ENCODE assay signal across 27 mouse cellular contexts in genomic region chr3:84063369-84063914, GRCm38 (mm10). TPM values are rescaled to one million over a fixed set of nuclear protein-coding genes. Genes with fewer than 3 reads are reported as not detected.
DNase-seq lines count a peak whose midpoint lies in the region; ATAC-seq and TF ChIP-seq lines count a peak whose summit lies in the region.
"Had no signal": no experiment of that assay in that cellular context is flagged by ENCODE, and none has a peak within 500 bp of the region (broad histone marks: within the 10 kb centered on the region; RNA-seq: fewer than 3 reads in every experiment).

No protein-coding gene starts in this region.

- no peak for DNase-seq in spleen, adult 2 months (ENCODE audit: low read depth in 1 of 2, low spot score in 2 of 2)
- no peak for DNase-seq in spleen, postnatal 10 days (ENCODE audit: low spot score in 2 of 2)
- DNase-seq in thymus, postnatal 4 days: no peak
- DNase-seq in urinary bladder, postnatal 14 days (ENCODE audit: low spot score): no peak
- DNase-seq in heart, adult 9 months (ENCODE audit: low spot score in 2 of 2): no peak
- DNase-seq: adrenal gland, postnatal 10 days; cerebellum, adult 18-20 months; cerebellum, postnatal 36 days; embryo, embryonic 11 days; forebrain, postnatal 0 days; gastrocnemius, postnatal 10 days; heart, postnatal 4 days; kidney, adult 18-20 months; kidney, postnatal 25 days; lung, adult 18-20 months; lung, postnatal 10 days; thymus, adult 18-20 months had no signal

- no peak for TF ChIP-seq CTCF in spleen, adult 2 months (IDR thresholded peaks at IDR 0.05; ENCODE audit: extremely low read depth, insufficient read depth, insufficient read length, insufficient replicate concordance)
- no peak for TF ChIP-seq CTCF in bone marrow, adult 2 months (IDR thresholded peaks at IDR 0.05; ENCODE audit: control insufficient read depth, insufficient read depth, low read length)

- no peaks in the 10 kb centered on the region for H3K27me3 ChIP-seq in spleen, adult 2 months (ENCODE audit: control insufficient read depth, insufficient read depth, low read length)
- H3K27me3 ChIP-seq: embryonic facial prominence, embryonic 12.5 days; hindbrain, embryonic 15.5 days; kidney, embryonic 15.5 days; neural tube, embryonic 12.5 days; Patski had no signal

- no peak for TF ChIP-seq POLR2A in spleen, adult 2 months (IDR thresholded peaks at IDR 0.05; ENCODE audit: low read depth, low read length)
- no peak for TF ChIP-seq POLR2A in bone marrow, adult 2 months (IDR thresholded peaks at IDR 0.05; ENCODE audit: borderline replicate concordance, control insufficient read depth, low read depth, low read length)

- WGBS in spleen, adult 2 months: 75% methylated on average over 2 of the region's 2 CpGs
- WGBS in bone marrow, adult 2 months: 60% methylated on average over 2 of the region's 2 CpGs

- peak; percentile 97 for ATAC-seq in granulocyte monocyte progenitor cell, adult 5-6 weeks (replicated peaks; ENCODE audit: poor library complexity, severe bottlenecking)
- peak; percentile 72 for ATAC-seq in neutrophil, adult 5-6 weeks (ENCODE audit: extremely low read depth, insufficient number of reproducible peaks, low FRiP score, poor library complexity, severe bottlenecking)
- ATAC-seq: forebrain, postnatal 0 days; Patski had no signal

- H3K36me3 ChIP-seq in spleen, adult 2 months (ENCODE audit: control insufficient read depth, insufficient read depth, low read length): no peaks in the 10 kb centered on the region
- H3K36me3 ChIP-seq: embryonic facial prominence, embryonic 12.5 days; hindbrain, embryonic 15.5 days; kidney, embryonic 15.5 days; neural tube, embryonic 12.5 days had no signal

- H3K27ac ChIP-seq in spleen, adult 2 months (ENCODE audit: insufficient read depth, low read length): peak overlapping the region; percentile 45; the same call in 1 of the 2 replicates
- peak overlapping the region; percentile 15; the same call in 1 of the 2 replicates for H3K27ac ChIP-seq in bone marrow, adult 2 months (ENCODE audit: control insufficient read depth, insufficient read depth, low read depth, low read length, poor library complexity)
- H3K27ac ChIP-seq: embryonic facial prominence, embryonic 12.5 days; hindbrain, embryonic 15.5 days; kidney, embryonic 15.5 days; macrophage; neural tube, embryonic 12.5 days had no signal

- no peak overlapping the region for H3K4me3 ChIP-seq in spleen, adult 2 months (ENCODE audit: extremely low read depth, insufficient read depth, insufficient read length)
- no peak overlapping the region for H3K4me3 ChIP-seq in bone marrow, adult 2 months (replicated peaks; ENCODE audit: control insufficient read depth, low read depth, low read length)
- H3K4me3 ChIP-seq: embryonic facial prominence, embryonic 12.5 days; hindbrain, embryonic 15.5 days; kidney, embryonic 15.5 days; myocyte; neural tube, embryonic 12.5 days had no signal

- peaks cover 25% of the 10 kb centered on the region; the same call in 1 of the 2 replicates for H3K4me1 ChIP-seq in spleen, adult 2 months (ENCODE audit: control insufficient read depth, insufficient read depth, insufficient read length)
- peaks cover 15% of the 10 kb centered on the region for H3K4me1 ChIP-seq in bone marrow, adult 2 months (ENCODE audit: control insufficient read depth, insufficient read depth, low read length)
- H3K4me1 ChIP-seq: hindbrain, embryonic 15.5 days had no signal

RNA-seq across cellular contexts. Expression of gene Tmem131l, which starts 23.5 kb away (rescaled TPM):
- 116 and 134 TPM in 2 replicates for polyA plus RNA-seq in spleen, adult 2 months (2012; rRNA removed)
- polyA plus RNA-seq in bone marrow, adult 2 months (2011; ENCODE audit: insufficient read depth, insufficient read length, low replicate concordance, missing spikeins): 332 and 484 TPM in 2 replicates
- 80.9 and 108 TPM in 2 replicates for total RNA-seq in granulocyte monocyte progenitor cell, adult 5-6 weeks (2014; fragmentation: Nextera tagmentation)
- total RNA-seq in granulocyte monocyte progenitor cell, adult 5-6 weeks (2017): 25.6 and 31.9 TPM in 2 replicates
- 161 and 162 TPM in 2 replicates for total RNA-seq in neutrophil, adult 5-6 weeks (2017)
